Mouse (Mus musculus) CD4-positive, CD25-positive, alpha-beta regulatory T cell, adult 2 months (primary cell): Measurements from ENCODE around the gene Ccdc194.

Experiments used
- DNase-seq: peaks from one replicate; pipeline ENCODE4 v3.0.0-alpha.2; 2012; ENCODE audit warnings: low read depth, low spot score

Gene Ccdc194

DNA sequence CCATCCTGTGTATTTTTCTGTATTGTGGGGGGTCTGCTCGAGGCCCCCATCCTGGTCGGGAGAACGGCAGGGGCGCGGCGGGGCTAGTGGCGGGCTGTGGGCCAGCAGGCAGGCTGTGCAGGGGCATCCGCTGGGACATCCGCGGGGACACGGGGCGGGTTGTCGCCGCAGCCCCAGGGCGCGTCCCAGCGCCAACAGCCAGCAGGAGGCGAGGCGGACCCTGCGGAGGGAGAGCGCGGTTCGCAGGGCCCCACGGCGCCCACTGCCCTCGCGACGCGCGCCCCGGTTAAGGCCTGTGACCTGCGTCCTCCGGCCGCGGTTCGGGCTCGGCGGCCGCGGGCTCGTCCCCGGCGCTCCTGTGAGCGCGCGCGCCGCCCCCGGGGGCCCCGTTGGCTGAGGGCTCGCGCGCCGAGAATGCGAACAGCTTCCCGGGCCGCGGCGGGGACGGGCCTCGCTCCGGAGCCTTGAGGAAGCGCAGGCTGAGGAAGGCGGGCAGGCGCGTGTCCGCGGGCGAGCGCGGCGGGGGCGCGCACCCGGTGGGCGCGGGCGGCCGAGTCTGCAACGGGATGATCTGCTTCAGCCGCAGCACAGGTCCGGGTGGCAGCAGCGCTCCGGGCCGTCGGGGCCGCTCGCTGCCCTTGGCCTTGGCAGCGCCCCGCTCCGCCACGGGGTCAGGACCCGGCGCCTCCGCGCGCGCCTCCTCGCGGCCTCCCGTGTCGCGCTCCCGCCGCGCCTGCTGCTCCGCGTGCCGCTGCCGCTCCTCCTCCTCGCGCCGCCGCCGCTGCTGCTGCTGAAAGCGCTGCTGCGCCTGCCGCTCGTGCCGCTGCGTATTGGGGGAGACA is 49.2 kb downstream of the Ccdc194 start:
- DNase-seq = peak; percentile 83

DNA sequence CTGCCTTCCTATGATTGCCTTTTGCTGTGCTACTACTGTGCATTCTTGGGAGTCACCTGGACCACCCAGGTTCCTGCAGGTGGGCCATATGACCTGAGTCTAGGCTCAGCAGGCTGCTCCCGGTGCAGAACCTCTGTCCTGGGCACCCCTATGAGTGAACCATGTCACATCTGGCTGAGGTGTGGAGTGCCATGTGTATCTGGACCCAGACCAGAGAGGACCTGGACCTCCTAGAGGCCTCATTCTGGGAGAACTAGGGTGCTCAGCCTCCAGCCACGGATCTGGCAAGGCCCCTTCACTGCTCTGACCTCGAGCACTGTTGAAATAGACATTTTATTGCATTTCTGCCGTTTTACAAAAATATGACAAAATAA is 49.8 kb downstream of the Ccdc194 start:
- no peak for DNase-seq

DNA sequence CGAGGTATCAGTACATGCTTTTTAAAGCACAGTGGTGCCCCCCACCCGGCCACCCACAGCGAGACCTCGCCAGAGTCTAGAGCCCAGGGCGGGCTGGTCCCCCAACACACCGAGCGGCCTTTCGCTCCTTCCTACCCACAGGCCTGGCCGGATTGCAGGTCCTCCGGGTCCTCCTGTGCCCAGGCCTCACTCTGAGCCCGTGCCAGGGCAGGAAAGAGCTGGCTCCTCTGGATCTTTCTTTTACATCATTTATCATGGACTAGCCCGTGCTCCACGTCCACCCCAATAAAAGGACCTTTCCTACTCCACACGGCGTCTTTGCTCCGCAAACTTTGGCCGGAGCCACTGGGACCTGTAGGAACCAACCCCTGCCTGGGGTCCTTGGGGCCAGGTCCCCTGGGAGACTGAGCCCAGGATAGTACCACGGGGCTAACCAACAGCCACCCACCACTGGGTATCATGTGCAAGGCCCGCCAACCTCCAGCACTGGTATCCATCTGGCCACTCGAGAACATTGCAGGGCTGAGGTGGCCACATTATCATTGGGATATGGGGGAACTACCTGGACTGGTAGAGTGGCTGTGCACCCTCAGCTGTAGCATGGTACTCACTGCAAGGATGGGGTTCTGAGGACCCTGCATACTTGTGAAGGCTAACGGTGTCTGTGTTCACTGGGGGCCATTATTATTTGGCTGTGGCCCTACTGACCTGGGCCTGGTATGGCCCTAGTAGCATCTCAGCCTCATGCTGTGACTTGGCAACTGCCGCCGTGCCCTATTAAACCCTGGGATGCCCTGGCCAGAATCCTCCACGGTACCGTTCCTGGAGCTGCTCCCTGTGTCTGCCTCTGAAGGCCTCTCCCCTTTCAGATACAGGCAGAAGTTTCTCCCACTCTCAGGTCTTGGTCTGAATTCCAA is 50.5 kb downstream of the Ccdc194 start:
- no peak for DNase-seq

DNA sequence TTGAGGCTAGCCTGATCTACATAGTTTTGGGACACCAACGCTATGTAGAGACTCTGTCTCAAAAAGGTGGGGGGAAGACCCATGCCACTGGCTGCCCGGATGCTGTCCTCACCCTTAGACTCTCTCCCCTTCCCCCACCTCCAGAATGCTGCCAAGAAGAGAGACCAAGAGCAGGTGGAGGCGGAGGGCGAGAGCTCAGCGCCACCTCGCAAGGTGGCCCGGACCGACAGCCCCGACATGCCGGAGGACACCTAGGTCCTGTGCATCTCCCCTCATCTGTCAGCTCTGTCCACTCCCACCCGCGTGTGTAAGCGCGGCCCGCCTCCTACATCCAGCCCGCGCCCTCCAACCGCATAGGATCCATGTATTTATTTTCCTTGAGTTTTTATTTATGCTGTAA is 51.2 kb downstream of the Ccdc194 start:
- DNase-seq = no peak

DNA sequence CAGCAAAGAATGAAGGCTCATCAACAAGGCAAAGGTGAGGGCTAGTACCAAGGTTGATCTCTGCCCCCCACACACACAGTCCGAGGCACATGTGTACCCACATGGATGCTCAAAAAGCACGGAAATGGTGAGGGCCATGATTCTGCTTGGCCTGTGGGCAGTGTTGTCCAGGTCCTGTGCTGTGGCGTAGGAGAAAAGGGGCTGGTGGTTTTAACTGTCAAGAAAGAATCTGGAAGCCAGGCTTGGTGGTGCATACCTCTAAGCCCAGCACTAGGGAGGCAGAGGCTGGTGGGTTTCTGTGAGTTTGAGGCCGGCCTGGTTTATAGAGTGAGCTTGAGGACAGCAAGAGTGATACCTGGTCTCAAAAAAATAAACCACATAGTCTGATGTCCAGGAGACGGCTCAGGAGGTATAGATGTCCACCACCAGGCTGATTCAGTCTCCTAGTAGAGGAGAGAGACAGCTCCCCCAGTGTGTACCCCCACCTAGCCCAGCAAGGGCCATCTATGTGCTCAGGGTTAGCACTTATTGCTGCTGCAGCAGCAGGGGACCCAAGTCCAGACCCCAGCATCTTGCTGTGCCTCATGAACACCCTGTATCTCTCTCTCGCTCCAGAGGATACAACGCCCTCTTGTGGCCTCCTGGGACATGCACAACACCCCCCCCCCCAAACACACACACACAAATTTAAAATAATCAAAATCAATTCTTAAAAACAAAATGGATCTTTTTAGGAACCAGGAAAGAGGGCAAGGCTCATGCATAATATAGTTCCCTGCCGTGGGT is 52.7 kb downstream of the Ccdc194 start:
- peak; percentile 46 for DNase-seq

DNA sequence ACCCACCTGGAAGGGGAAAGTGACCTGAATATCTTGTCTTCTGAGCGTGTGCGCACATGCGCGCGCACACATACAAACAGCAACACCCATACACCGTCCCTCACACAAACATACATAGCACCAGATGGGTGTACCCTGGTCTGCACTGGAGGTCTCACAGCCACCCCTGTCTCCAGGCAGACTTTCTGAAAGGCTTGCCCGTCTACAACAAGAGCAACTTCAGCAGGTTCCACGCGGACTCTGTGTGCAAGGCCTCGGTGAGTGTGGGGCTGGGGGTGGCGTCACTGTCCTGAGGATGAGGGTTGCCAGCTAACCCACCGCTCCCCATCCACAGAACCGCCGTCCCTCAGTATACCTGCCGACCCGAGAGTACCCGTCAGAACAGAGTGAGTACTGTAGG is 53.6 kb downstream of the Ccdc194 start:
- DNase-seq = no peak

DNA sequence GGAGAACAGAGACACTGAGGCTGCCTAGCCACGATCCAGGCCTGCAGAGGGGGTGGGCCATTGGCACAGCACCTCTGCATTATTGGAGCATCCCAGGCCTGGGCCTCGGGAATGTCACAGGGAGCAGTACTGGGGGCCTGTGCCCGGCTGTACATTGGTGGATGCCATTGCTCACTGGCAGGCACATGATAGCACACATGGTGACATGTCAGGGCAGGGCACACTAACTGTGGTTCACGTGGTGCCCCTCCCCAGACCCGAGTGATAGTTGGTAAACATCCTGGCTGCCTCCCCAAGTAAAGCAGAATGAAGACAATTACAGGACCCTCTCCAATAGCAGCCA is 54.6 kb downstream of the Ccdc194 start:
- no peak for DNase-seq

DNA sequence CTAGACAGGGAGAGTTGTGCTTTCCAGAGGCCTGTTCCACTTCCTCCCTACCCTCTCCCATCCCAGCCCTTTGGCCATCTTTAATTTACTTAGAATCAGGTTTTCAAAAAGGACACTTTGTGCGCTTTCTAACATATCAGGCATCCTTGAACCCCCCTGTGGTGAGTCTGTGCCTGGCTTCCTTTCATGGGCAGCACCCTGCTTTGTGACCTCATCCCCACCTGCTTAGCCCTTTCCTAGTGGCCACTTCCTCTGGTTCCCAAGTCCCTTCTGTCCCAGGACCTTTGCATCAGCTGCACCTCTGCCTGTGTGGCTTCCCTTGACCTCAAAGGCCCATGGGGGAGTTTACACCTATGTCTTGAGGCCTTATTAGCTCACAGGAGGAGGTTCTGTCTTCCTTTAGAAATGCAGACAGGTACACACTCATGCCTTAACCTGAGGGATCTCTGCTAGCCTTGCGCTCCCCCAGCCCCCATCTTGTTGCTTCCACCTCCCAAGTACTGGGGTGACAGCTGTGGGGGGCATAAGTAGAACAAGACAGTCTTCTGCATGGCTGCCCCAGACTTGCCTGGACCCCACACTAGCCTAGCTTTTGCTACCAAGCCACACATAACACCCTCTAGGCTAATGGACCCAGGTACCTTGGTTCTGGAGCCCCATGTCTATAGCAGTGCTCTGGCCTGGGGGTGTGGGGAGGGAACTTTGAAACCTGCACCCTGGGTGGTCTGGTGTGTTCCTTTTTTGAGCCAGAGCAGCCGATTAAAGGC is 55.2 kb downstream of the Ccdc194 start:
- DNase-seq = no peak
